Mouse (Mus musculus) kidney, postnatal 0 days (tissue): Measurements from ENCODE around the gene Slc38a2. TPM values are rescaled to one million over a fixed set of nuclear protein-coding genes. Genes with fewer than 3 reads are reported as not detected.

ENCODE experiments used
- ATAC-seq: fragments of 200-750 bp; cut with Nextera tagmentation; replicated peaks from 2 replicates; pipeline ENCODE4 v1.8.0; 2017; ENCODE audit warnings: low read depth, moderate number of reproducible peaks, moderate TSS enrichment, moderate library complexity; ENCODE audit not compliant: low FRiP score
- DNase-seq: peaks from one replicate; pipeline ENCODE4 v3.0.0-alpha.2; 2016; ENCODE audit warnings: low spot score
- H3K27ac ChIP-seq: fragments of 300-500 bp; sonication (generic); 2 replicates; pipeline ENCODE4 v1.5.1; 2014; ENCODE audit warnings: mild to moderate bottlenecking
- H3K27me3 ChIP-seq: fragments of 300-500 bp; sonication (generic); 2 replicates; pipeline ENCODE4 v1.6.1; 2014; ENCODE audit warnings: low read length, mixed read lengths; ENCODE audit not compliant: insufficient read depth
- H3K36me3 ChIP-seq: fragments of 300-500 bp; sonication (generic); 2 replicates; pipeline ENCODE4 v1.6.1; 2014; ENCODE audit warnings: low read length, mixed read lengths; ENCODE audit not compliant: insufficient read depth
- H3K4me1 ChIP-seq: fragments of 300-500 bp; sonication (generic); replicated peaks from 2 replicates; pipeline ENCODE4 v1.6.1; 2014; ENCODE audit warnings: antibody characterized with exemption, low read length, mixed read lengths; ENCODE audit not compliant: insufficient read depth
- H3K4me2 ChIP-seq: fragments of 300-500 bp; sonication (generic); 2 replicates; pipeline ENCODE4 v1.6.1; 2014; ENCODE audit warnings: mild to moderate bottlenecking, low read length, moderate library complexity, mixed read lengths
- H3K4me3 ChIP-seq: fragments of 300-500 bp; sonication (generic); replicated peaks from 2 replicates; pipeline ENCODE4 v1.5.1; 2014; ENCODE audit warnings: low read depth, low read length
- H3K9ac ChIP-seq: fragments of 300-500 bp; sonication (generic); 2 replicates; pipeline ENCODE4 v1.6.1; 2014; ENCODE audit warnings: low read depth, low read length
- H3K9me3 ChIP-seq: fragments of 300-500 bp; sonication (generic); replicated peaks from 2 replicates; pipeline ENCODE4 v1.6.1; 2016; ENCODE audit warnings: low read length, inconsistent platforms, mixed read lengths
- CTCF ChIP-seq: IDR thresholded peaks from 2 replicates; pipeline ENCODE4 v1.5.1; 2016; ENCODE audit warnings: antibody characterized with exemption, low read depth, mild to moderate bottlenecking, moderate library complexity
- WGBS: fragments of 180-500 bp; shearing (Covaris S2); extraction: QIAGEN DNeasy Blood & Tissue Kit; methylation state at CpG from one replicate; pipeline ENCODE4 v1.1.7; 2014; 5-methylcytosine and 5-hydroxymethylcytosine counted together
- polyA plus RNA-seq: library from polyadenylated mRNA; unstranded; fragments of >200 nt; fragmentation: Nextera tagmentation; extraction: Ambion mirVana; gene quantifications from 2 replicates; pipeline ENCODE4 v1.2.1, GENCODE M21; 2015

The Slc38a2 gene
- polyA plus RNA-seq, 1 experiment from 2014 or later, result 111 TPM

DNA sequence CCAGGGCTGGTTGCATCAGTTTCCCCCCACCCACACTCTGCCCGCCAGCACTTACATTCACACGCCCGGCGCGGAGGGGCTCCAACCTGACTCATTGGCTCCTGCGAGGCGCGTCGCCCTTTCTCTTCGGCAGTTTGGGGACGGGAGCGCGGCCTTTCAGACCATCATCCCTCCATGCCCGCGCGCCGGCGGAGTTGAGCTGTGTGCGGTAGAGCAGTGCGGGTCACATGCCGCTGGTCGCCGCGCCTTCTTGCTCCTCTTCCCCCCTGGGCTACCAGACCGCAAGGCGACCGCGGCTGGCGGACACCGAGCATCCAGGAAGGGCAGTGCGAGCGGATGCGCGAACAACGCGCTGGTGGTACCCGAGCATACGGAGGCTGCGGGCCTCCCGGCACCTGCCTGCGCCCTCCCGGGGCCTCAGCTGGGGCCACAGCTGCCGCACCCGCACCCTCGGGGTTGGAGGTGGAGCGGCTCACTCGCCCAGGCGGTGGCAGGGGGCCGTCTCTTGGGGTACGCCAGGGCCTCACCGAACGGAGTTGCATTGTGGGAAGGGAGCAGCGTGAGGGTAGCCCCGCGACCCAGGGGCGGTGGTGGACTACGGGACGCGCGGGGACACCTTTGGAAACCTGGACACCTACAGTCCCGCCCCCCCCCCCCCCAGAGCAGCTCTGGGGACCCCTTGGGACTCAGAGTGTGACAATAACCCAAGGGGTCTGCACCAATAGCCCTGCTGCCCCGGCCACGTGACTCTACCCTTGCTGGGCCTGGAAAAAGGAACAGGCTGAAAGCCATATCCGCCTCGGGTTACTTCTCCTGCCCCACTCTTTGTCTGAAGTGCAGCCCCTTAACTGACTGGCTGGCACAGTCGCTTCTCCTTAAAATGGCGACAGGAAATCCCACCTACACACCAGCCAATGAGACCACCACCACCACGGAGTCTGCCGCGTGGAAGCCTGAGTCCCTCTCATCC lies 56.8 kb downstream of the Slc38a2 start, which contains the start of gene Slc38a1:
Slc38a1 (minus strand) TSS at position 478 of the 970 bp plus-strand sequence.
- DNase-seq, result peak; percentile 73
- WGBS, result under 1% methylated on average over 42 of the region's 70 CpGs

DNA sequence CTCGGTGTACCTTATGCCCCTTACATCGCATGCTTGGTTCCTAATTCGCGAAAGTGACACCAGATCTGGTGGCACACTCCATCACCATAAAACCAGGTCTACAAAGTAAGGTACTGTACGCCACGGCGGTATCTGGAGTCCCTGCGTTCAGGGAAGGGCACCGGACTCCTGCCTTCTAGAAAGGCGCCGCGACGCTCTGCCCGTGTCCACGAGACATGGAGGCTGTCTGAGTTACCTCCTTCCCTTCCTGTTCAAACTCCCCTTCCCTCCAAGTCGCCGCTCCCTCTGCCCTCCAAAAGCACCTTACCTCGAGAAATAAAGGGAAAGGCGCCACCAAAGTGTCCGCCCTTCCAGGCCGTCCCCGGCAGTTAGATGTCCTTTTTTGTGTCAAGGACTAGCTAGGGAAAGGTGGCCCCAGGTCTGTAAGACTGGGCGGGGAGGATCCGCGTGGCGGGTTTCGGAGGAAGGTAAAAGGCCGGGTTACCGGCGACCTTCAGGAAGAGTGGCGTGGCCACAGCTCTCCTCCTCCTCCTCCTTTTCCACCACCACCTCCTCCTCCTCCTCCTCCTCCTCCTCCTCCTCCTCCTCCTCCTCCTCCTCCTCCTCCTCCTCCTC lies 57.6 kb downstream of the Slc38a2 start:
- Histone ChIP-seq H3K9ac (peak overlapping the region; percentile 70), H3K27me3 (no peaks in the 10 kb centered on the region), H3K36me3 (no peaks in the 10 kb centered on the region), H3K4me3 (peak overlapping the region; percentile 58), H3K9me3 (no peaks in the 10 kb centered on the region), H3K27ac (peak overlapping the region; percentile 93), H3K4me2 (peak overlapping the region; percentile 94), H3K4me1 (no peaks in the 10 kb centered on the region; the same call in 1 of the 2 replicates)
- WGBS, result under 1% methylated on average over 31 of the region's 31 CpGs
- ATAC-seq (0 out of 2 replicates have a peak, but pooled peaks have one; percentile 3), DNase-seq (peak; percentile 36)
- TF ChIP-seq CTCF, result no peak

More for the DNA sequence above, 56.8 kb downstream of the Slc38a2 start, which contains the start of gene Slc38a1:
- Histone ChIP-seq H3K27ac (peak within 1 kb of the TSS; percentile 93), H3K9me3 (no peaks in the 10 kb centered on the region), H3K9ac (peak within 1 kb of the TSS; percentile 75), H3K4me3 (peak within 1 kb of the TSS; percentile 58), H3K4me2 (peak within 1 kb of the TSS; percentile 94), H3K27me3 (no peaks in the 10 kb centered on the region), H3K36me3 (no peaks in the 10 kb centered on the region), H3K4me1 (no peaks in the 10 kb centered on the region; the same call in 1 of the 2 replicates)
- peak; percentile 48 for ATAC-seq
- TF ChIP-seq CTCF, result no peak

DNA sequence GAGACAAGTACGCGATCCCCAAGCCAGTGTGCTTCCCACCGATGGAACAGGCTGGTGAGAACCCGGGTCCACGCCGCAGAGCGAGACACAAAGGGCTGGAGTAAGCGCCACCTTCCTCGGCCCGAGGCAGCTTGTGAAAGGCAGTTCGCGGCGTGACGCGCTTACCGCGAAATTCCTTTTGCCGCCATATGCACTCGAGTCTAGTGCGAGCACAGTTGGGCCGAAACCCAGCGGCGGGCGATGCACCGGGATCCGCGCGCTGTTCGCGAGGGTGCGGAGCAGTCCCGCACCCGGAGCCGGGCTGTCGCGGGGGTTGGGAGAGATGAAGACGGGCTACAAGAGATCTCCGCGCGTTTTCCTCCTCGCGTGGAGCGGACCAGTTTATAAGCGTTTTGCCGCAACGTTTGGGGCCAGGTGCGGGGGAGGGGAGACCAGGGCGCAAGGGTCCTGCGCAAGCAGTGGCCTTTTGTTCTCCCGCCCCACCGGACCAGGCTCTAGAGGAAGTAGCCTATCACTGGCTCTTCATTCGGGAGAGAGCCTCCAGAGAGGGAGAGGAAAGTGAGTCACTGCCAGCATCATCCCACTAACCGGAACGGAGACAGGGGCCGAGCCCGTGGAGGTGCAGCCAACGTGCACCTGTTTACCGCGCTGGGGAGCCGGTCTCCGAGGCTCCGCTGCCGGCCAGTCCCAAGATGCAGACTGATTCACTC lies 58.3 kb downstream of the Slc38a2 start:
- Histone ChIP-seq H3K27ac (peak overlapping the region; percentile 93), H3K4me1 (no peaks in the 10 kb centered on the region; the same call in 1 of the 2 replicates), H3K4me2 (peak overlapping the region; percentile 94), H3K4me3 (peak overlapping the region; percentile 58), H3K36me3 (no peaks in the 10 kb centered on the region), H3K27me3 (no peaks in the 10 kb centered on the region), H3K9me3 (no peaks in the 10 kb centered on the region), H3K9ac (peak overlapping the region; percentile 70)
- ATAC-seq (peak; percentile 67), DNase-seq (peak; percentile 77)
- no peak for TF ChIP-seq CTCF
- under 1% methylated on average over 63 of the region's 63 CpGs for WGBS

DNA sequence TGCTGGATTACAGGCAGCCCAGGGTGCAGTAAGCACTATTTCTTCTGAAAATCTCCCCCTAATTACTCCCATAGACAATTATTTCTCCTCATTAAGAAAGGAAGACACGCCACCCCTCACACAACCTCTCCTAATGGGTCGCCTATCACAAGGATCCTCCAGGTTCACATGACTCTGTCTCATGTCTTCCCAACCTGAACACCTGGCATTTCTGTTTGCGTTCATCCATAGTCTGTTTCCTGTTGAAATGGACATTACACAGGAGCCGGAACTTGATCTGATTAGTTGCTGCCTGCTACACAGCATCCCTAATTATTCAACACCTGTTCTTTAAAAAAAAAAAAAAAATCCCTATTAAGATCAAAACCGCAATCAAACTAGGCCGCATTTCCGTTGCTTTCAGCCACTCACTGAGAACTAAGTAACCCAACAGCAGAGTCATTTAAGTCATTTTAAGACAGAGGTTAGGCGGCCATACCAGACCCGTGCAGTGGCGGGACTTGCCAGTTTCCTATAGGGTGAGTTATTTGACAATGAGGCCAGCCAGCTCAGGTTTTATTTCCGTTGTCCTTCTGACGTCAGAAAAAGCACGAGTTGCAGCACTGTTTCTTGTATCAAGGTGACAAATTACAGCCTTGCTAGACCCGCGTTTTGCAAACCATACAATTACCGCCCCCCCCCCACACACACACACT lies 59.1 kb downstream of the Slc38a2 start:
- Histone ChIP-seq H3K9me3 (no peaks in the 10 kb centered on the region), H3K27ac (peak overlapping the region; percentile 93), H3K4me2 (peak overlapping the region; percentile 94), H3K27me3 (no peaks in the 10 kb centered on the region), H3K9ac (peak overlapping the region; percentile 70), H3K4me3 (peak overlapping the region; percentile 58), H3K36me3 (no peaks in the 10 kb centered on the region), H3K4me1 (no peaks in the 10 kb centered on the region; the same call in 1 of the 2 replicates)
- 9% methylated on average over 16 of the region's 16 CpGs for WGBS
- DNase-seq, result peak; percentile 55
- ATAC-seq, result no peak
- TF ChIP-seq CTCF, result no peak

DNA sequence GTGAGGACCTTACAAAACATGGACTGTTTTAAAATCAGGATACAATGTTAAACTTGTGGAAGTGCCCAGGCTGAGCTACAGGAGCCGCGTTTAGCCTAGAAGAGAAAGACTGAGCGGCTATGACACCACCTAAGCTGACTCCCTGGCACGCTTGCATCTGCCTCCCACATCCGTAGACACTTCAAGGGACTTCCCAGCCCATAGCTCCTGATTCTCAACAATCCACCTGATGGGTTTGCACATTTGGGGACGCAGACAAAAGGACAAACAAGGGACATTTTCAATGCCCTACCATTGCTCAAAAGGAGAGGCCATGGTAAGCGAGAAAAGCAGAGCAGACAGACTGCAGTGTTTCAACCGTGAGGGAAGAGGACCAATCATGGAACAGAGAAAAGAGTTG lies 59.9 kb downstream of the Slc38a2 start:
- 52% methylated on average over 8 of the region's 8 CpGs for WGBS
- Histone ChIP-seq H3K27me3 (no peaks in the 10 kb centered on the region), H3K9ac (no peak overlapping the region)

More for the DNA sequence above, 59.9 kb downstream of the Slc38a2 start:
- Histone ChIP-seq H3K36me3 (no peaks in the 10 kb centered on the region), H3K4me3 (peak overlapping the region; percentile 58; the same call in 1 of the 2 replicates), H3K27ac (no peak overlapping the region), H3K4me1 (no peaks in the 10 kb centered on the region; the same call in 1 of the 2 replicates), H3K4me2 (peak overlapping the region; percentile 94), H3K9me3 (no peaks in the 10 kb centered on the region)
- no peak for ATAC-seq
- TF ChIP-seq CTCF, result no peak
- no peak for DNase-seq
